Mouse (Mus musculus) spleen, postnatal 0 days (tissue): Measurements from ENCODE around the gene Olfr3. TPM values are rescaled to one million over a fixed set of nuclear protein-coding genes. Genes with fewer than 3 reads are reported as not detected.

ENCODE experiments used
- polyA plus RNA-seq: library from polyadenylated mRNA; unstranded; fragments of >200 nt; fragmentation: Nextera tagmentation; extraction: Ambion mirVana; gene quantifications from 2 replicates; pipeline ENCODE4 v1.2.1, GENCODE M21; 2015

The Olfr3 gene
- not detected in 2 replicates for polyA plus RNA-seq

DNA sequence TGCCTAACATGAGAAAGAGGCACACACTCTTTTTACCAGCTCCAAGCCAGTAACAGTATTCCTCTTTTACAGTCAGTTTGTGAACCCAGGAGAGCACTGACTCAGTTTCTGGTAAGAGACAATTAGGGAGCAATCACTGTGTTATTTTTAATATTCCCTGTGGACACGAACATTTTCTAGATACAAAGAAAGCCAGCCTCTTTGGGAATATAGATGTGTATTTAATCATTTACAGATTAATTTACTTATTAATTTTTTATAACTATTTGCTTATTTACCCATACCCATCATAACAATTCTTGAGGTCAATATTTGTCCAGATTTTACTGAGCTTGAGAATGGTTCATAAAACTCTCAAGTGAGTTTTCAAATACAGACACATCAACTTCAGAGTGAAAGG is at the start of gene Olfr3:
Gene Olfr3 (minus strand): TSS at position 101 of the 400 bp plus-strand sequence.

DNA sequence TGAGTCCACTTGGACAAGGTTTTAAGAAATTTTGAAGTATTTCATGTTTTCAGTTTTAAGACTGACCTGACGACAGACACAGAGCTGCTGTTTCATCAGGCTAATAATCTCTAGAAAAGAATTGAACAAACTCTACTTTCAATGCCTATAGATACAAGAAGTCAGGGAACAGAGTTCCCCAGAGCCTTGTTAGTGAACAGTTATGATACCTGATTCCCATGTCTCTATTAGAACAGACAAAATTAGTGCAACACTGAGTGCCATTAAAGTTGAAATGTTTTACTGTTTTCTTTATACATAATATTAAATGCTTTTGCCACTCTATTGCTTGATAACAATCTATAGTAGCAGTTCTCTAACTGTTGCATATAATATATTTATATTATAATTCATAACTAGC is 45.7 kb upstream of the Olfr3 start, which contains the start of gene Olfr351:
Gene Olfr351 (minus strand): TSS at position 101 of the 400 bp plus-strand sequence.

GRCm38 (mm10) chr2:36846010-36846409 is 29.2 kb upstream of the Olfr3 start, which contains the start of gene Olfr350:
TSS of gene Olfr350 (plus strand) at chr2:36846310.

GRCm38 (mm10) chr2:36790238-36790637 is 26.6 kb downstream of the Olfr3 start, which contains the start of gene Olfr50:
TSS of gene Olfr50 (plus strand) at chr2:36790538.

DNA sequence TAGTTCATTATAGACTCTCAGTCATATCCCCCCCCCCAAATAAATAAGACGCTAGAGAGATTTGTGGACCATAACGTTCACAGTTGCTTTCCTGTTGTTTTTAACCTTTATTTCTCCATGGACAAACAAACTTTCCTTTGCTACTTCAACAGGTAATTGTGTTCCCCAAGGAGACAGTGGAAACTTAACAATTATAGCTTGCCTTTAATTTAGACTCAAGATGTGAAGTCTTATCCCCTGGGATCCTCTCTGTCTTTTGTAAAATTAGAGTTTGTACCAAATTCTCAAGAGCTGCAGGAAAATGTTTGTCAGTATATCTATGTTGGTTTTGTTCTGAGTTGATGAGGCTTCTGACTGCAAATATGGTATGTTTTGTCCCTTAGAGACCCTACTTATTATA is 32.9 kb downstream of the Olfr3 start, which contains the start of gene Olfr348:
Gene Olfr348 (plus strand): TSS at position 301 of the 400 bp plus-strand sequence.

Other genes starting within 250 kb of the Olfr3 start
- not detected in 2 replicates for gene Olfr345, start 177.0 kb downstream of the Olfr3 start, polyA plus RNA-seq
- not detected in 2 replicates for gene Olfr346, start 131.2 kb downstream of the Olfr3 start, polyA plus RNA-seq
- gene Olfr347, start 85.1 kb downstream of the Olfr3 start, polyA plus RNA-seq, result not detected in 2 replicates
- not detected in 2 replicates for gene Olfr348, start 32.8 kb downstream of the Olfr3 start, polyA plus RNA-seq
- not detected in 2 replicates for gene Olfr50, start 26.5 kb downstream of the Olfr3 start, polyA plus RNA-seq
- not detected in 2 replicates for gene Olfr350, start 29.3 kb upstream of the Olfr3 start, polyA plus RNA-seq
- not detected in 2 replicates for gene Olfr351, start 45.6 kb upstream of the Olfr3 start, polyA plus RNA-seq
- not detected in 2 replicates for gene Olfr352, start 51.4 kb upstream of the Olfr3 start, polyA plus RNA-seq
- gene Olfr353, start 75.9 kb upstream of the Olfr3 start, polyA plus RNA-seq, result not detected in 2 replicates
- not detected in 2 replicates for gene Olfr354, start 88.6 kb upstream of the Olfr3 start, polyA plus RNA-seq
- not detected in 2 replicates for gene Olfr355, start 111.9 kb upstream of the Olfr3 start, polyA plus RNA-seq
- gene Olfr356, start 120.1 kb upstream of the Olfr3 start, polyA plus RNA-seq, result not detected in 2 replicates
- gene Olfr357, start 176.8 kb upstream of the Olfr3 start, polyA plus RNA-seq, result not detected in 2 replicates
- not detected in 2 replicates for gene Olfr358, start 192.3 kb upstream of the Olfr3 start, polyA plus RNA-seq
- not detected in 2 replicates for gene Olfr360, start 248.7 kb upstream of the Olfr3 start, polyA plus RNA-seq